Mouse (Mus musculus) testis, adult 2 months (tissue): ENCODE measurements at regions not wholly inside any gene's neighbourhood (a gene's known extent, or its start where the extent isn't known, plus 50 kb on each side); places are given as distances from the start of the nearest gene placed in this dataset.

Experiments used
- H3K27ac ChIP-seq: fragments of 200-500 bp; 2 replicates; pipeline ENCODE4 v1.5.1; 2012; ENCODE audit warnings: low read depth, low read length; ENCODE audit not compliant: control insufficient read depth, insufficient read depth
- H3K27me3 ChIP-seq: fragments of 200-500 bp; 2 replicates; pipeline ENCODE4 v1.6.1; 2012; ENCODE audit warnings: mild to moderate bottlenecking, low read length, moderate library complexity; ENCODE audit not compliant: control insufficient read depth, insufficient read depth
- H3K36me3 ChIP-seq: fragments of 200-500 bp; 2 replicates; pipeline ENCODE4 v1.6.1; 2012; ENCODE audit warnings: mild to moderate bottlenecking, low read length; ENCODE audit not compliant: control insufficient read depth, insufficient read depth
- H3K4me1 ChIP-seq: fragments of 200-500 bp; 2 replicates; pipeline ENCODE4 v1.6.1; 2012; ENCODE audit warnings: low read length; ENCODE audit not compliant: control insufficient read depth, insufficient read depth
- H3K4me3 ChIP-seq: fragments of 200-500 bp; 2 replicates; pipeline ENCODE4 v1.5.1; 2012; ENCODE audit warnings: low read depth, mild to moderate bottlenecking, low read length, moderate library complexity, mixed read lengths; ENCODE audit not compliant: control insufficient read depth
- CTCF ChIP-seq: fragments of 200-500 bp; IDR thresholded peaks from 2 replicates; pipeline ENCODE4 v1.5.1; 2012; ENCODE audit warnings: low read depth, mild to moderate bottlenecking, inconsistent platforms, low read length, moderate library complexity; ENCODE audit not compliant: control insufficient read depth, insufficient read depth, insufficient replicate concordance
- POLR2A ChIP-seq: fragments of 200-500 bp; IDR thresholded peaks from 2 replicates; pipeline ENCODE4 v1.6.1; 2012; ENCODE audit warnings: low read depth, mild to moderate bottlenecking, inconsistent platforms, low read length, moderate library complexity; ENCODE audit not compliant: control insufficient read depth

DNA sequence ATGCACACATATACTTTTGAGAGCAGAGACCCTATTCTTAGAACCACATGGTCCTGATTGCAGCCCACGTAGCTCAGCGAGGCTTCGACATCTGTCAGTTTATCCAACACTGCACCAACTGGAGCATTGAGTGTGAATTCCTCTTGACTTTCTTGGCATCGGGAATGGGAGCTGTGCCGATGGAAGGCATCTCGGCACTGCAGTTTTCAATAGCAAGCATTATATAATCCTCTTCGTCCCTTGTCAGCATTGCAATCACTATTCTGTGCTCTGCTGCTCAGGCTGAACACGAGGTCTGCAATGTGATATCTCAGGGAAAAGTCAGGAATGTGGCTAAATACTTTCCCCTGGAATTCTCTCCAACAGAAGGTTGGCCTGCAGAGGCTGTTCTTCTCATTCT is 224.6 kb downstream of the Lnpk start:
- Histone ChIP-seq H3K36me3 (no peaks in the 10 kb centered on the region), H3K27ac (no peak overlapping the region), H3K4me1 (no peaks in the 10 kb centered on the region), H3K27me3 (no peaks in the 10 kb centered on the region), H3K4me3 (no peak overlapping the region)
- TF ChIP-seq CTCF (no peak), POLR2A (no peak)

DNA sequence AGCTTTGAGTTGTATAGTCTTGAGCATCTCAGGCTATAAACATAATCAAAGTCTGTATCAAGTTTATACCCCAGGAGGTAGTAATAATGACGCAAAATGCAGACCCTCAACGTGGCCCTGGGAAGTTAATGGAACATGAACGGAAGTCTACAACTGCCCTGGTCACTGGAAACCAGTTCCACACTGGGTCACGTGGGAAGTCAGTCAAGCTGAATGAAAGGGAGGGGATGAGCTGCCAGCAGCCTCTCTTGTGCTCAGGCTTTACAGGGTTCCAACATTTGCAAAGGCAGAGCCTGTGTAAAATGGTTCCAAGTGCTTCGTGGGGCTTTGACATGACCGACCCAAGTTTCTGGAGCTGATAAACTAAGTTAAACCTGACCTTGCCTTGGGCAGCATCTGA is 229.4 kb downstream of the Lnpk start:
- no peaks in the 10 kb centered on the region for H3K36me3 ChIP-seq

DNA sequence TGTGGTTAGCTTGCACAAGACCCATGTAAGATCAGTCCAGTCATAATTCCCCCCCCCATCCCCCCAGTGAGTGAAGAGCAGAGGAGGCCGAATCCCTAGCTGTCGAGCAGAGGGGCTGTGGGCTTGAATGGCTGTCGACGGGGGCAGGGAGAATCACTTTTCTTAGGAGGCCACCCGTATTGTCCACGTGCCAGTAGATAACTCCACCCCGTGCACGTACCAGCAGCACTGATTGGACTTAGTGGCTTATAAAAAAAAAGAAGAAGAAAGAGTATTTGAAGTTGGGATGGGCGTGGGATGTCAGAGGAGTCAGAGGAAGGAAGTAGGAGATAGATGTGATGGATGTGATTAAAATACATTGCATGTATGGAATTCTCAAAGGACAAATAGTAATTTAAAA is 272.9 kb downstream of the Lnpk start:
- no peak overlapping the region for H3K27ac ChIP-seq
- no peak overlapping the region for H3K4me3 ChIP-seq
- no peaks in the 10 kb centered on the region for H3K4me1 ChIP-seq
- H3K36me3 ChIP-seq: no peaks in the 10 kb centered on the region
- no peaks in the 10 kb centered on the region for H3K27me3 ChIP-seq
- no peak for TF ChIP-seq CTCF
- no peak for TF ChIP-seq POLR2A

More for the DNA sequence above, 229.4 kb downstream of the Lnpk start:
- no peak for TF ChIP-seq CTCF
- no peak for TF ChIP-seq POLR2A
- H3K4me3 ChIP-seq: no peak overlapping the region
- H3K4me1 ChIP-seq: no peaks in the 10 kb centered on the region
- no peaks in the 10 kb centered on the region for H3K27me3 ChIP-seq
- no peak overlapping the region for H3K27ac ChIP-seq

DNA sequence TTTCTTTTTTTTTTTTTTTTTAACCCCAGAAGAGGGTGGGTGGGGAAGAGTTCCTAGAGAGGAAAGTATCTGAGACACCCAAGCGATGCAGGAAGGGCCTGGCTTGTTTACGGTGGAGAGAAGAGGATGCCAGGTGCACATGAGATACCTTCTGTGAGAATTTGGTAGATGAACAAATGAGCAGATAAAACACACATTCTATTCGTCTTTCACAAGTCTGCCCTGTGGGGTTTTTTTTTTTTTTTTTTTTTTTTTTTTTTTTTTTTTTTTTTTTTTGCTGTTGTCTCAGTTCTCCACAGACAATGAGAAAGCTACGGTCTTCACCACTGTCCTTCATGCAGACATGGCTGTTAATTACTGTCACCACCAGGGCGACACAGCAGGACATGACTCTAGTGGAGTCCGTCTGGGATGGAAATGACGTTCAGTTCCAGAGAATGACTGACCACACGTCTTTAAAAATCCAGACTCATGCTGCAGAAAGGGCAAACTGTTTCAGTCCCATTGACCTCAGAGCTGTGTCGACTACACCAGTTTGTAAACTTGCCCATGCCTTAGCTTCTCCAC is 278.3 kb downstream of the Lnpk start:
- Histone ChIP-seq H3K4me1 (no peaks in the 10 kb centered on the region), H3K4me3 (no peak overlapping the region), H3K27ac (no peak overlapping the region), H3K27me3 (no peaks in the 10 kb centered on the region), H3K36me3 (no peaks in the 10 kb centered on the region)
- TF ChIP-seq CTCF (no peak), POLR2A (no peak)

DNA sequence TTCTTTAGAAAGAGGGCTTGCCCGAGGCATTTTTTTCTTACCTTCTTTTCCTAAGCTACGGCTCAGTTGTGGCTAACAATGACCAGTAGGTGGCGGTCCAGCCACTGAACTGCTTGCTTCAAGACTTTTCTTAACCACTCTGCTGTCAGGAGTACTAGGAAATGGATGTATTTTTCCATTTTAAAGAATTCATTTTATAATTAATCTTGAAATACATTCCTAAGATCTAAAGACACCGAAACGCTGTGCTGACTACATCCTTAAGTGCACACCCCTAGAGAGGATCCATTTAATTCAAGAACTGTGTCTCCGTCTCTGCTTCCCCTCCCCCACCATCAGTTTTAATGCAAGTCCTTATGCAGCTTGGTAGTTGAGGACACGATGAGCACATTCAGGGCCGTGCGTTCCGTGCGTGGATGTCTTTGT is 278.9 kb downstream of the Lnpk start:
- Histone ChIP-seq H3K27me3 (no peaks in the 10 kb centered on the region), H3K4me3 (no peak overlapping the region; the same call in 1 of the 2 replicates), H3K27ac (no peak overlapping the region), H3K36me3 (no peaks in the 10 kb centered on the region), H3K4me1 (no peaks in the 10 kb centered on the region)
- no peak for TF ChIP-seq CTCF
- TF ChIP-seq POLR2A: no peak

DNA sequence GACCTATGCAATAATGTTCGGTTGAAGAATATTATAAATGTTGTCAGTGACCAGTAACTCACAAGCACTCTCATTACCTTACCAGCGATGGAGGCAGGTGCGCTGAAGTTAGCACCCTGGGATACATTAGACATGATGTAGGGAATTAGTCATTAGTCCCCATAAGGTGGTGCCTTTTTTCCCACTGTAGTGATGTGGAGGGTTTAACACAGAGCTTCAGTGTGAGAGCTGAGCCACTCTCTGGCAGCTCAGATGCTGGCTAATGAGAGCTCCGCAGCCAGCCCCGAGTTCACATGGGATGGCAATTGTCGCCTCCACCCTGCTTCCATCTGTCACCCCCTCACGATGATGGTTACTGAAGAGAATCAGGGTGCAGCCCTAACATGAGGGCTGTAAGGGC is 286.6 kb downstream of the Lnpk start:
- no peak overlapping the region for H3K27ac ChIP-seq
- H3K36me3 ChIP-seq: no peaks in the 10 kb centered on the region
- TF ChIP-seq CTCF: no peak
- no peak overlapping the region for H3K4me3 ChIP-seq
- H3K4me1 ChIP-seq: no peaks in the 10 kb centered on the region
- H3K27me3 ChIP-seq: no peaks in the 10 kb centered on the region

DNA sequence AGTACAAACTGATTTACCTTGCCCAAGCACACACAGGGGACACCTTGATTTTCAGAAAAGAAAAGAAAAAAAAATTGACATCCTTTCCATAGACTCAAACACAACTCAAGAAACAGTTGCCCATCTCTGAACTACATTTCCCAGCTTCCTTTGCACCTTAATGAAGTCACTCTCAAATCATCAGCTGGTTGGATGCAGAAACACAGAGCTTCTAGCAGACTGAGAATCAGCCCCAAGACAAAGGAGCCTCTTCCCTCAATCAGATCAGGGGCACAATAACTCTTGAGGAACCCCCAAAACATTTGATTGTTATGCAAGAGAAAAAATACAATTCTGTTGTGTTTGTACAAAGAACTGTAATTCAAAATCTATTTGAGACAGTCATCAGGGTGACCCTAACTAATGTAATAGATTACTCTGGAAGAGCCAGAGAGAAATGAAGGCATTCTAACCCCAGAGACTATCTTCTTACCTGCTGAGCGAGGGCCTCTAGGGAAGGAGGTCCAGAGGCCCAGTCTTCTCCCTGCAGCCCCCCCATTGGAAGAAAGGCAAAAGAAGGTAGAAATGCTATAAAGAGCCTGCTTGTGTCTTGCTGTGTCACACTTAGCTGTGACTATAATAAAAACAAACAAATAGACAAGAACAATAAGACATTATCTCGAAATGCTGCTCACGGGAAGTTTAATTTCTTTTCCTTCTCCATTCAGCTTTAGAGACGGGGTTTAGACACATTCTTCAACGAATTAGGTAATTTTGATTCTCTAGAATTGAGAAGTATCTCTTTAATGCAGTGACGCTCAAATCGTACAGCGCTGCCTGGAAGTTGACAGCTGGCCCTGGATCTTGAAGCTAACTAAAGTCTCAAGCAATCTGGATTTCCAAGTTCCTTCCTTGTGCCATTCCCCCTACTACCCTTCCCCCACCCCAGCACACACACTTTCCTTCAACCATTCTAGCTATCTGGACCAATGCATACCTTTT is 287.5 kb downstream of the Lnpk start:
- Histone ChIP-seq H3K36me3 (no peaks in the 10 kb centered on the region), H3K27ac (no peak overlapping the region), H3K4me3 (no peak overlapping the region), H3K4me1 (no peaks in the 10 kb centered on the region), H3K27me3 (no peaks in the 10 kb centered on the region)
- TF ChIP-seq CTCF (no peak), POLR2A (no peak)
